Mouse (Mus musculus): ENCODE results near the gene Shkbp1.

The Shkbp1 gene

DNA sequence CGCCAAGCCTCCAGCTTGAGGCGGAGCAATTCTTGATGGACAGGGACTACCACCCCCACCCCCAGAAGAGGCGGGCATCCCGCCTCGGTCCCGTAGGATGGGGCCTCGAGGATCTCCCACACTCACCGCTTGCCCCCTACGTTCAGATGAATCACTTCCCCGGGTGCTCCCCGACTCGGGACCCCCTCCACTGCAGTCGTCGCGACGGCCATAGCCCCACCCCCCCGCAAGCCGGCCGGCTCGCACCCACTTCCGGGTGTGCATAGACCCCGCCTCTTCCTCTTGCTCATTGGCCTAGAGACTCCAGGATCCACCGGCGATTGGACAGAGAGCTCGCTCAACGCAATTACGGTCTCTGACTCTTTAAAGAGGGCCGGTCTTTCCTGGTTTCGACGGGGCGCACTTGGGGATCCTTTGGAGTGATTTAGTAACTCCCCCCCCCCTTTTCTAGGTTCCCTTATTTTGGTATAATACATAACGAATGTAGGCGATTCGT is at the start of gene Shkbp1:
TSS of gene Shkbp1 (minus strand) at position 275 of the 496 bp plus-strand sequence.
- peak; percentile 96 for DNase-seq (ENCODE audit: low read depth, low spot score)

DNA sequence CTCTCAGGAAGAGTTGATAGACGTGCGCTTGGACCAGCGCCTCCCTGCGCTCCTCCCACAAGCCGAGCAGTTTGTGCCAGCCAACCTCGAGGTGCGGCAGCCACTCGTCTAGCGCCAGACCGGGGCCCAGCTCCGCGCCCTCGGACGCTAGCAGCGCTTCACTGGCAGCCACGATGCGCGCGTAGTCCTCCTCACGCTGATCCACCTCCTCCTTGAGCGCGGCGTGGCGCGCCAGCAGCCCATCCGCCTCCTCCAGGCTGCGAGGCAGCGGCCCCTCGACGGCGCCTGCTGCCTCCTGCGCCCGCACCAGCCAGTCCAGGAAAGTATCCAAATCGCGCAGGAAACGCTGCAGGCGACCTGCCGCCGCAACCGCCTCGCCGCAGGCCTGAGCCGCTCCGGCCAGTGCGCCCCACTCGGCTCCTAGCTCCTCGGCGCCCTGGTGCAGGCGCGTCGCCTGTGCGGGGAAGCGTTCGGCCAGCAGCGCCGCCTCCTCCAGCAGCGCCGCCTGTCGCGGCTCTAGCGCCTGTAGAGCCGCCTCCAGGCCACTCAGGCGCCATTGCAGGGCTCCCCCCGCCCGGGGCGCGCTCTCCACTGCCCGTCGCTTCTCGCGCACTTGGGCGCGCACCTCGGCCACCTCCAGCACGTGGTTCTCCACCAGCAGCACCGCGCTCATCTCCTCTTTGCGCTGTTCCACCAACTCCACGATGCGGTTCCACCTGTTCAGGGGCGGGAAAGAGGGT is 48.6 kb upstream of the Shkbp1 start:
- DNase-seq (ENCODE audit: low read depth, low spot score), result no peak

DNA sequence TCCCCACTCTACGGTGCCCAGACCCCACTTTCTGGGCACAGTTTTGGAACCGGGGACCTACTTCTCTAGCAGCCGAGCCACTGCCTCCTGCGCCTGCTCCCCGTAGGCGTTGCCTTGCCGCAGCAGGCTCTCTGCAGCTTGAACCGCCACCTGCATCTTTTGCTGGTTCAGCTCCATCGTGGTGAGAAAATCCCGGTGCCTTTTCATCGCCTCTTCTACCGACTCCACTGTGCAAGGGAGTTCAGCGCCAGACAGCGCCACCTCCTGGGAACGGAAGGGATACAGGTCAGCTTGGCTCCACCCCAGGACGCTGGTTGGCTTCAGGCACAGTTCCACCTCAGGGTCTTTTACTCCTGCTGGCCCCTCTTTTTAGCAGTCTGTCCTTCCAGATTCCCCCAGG is 46.9 kb upstream of the Shkbp1 start:
- DNase-seq (ENCODE audit: low read depth, low spot score), result peak; percentile 93

DNA sequence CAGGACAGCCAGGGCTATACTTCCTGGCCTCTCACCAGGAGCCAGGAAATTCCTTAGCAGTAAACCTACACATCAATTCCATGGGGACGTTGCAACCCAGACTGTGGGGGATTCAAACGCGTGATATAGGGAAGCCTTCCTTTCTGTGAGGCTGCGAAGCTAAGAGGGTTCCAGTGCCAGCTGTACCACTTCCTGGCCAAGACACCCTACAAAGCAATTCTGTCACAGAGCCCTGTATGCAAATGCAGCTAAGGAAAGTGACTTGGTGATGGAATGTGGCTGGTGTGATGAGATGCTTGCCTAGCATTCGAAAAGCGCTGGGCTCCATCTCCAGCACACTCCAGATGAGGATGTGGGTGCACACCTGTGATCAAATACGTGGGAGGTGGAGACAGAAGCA is 44.7 kb upstream of the Shkbp1 start:
- peak; percentile 70 for DNase-seq (ENCODE audit: low read depth, low spot score)

DNA sequence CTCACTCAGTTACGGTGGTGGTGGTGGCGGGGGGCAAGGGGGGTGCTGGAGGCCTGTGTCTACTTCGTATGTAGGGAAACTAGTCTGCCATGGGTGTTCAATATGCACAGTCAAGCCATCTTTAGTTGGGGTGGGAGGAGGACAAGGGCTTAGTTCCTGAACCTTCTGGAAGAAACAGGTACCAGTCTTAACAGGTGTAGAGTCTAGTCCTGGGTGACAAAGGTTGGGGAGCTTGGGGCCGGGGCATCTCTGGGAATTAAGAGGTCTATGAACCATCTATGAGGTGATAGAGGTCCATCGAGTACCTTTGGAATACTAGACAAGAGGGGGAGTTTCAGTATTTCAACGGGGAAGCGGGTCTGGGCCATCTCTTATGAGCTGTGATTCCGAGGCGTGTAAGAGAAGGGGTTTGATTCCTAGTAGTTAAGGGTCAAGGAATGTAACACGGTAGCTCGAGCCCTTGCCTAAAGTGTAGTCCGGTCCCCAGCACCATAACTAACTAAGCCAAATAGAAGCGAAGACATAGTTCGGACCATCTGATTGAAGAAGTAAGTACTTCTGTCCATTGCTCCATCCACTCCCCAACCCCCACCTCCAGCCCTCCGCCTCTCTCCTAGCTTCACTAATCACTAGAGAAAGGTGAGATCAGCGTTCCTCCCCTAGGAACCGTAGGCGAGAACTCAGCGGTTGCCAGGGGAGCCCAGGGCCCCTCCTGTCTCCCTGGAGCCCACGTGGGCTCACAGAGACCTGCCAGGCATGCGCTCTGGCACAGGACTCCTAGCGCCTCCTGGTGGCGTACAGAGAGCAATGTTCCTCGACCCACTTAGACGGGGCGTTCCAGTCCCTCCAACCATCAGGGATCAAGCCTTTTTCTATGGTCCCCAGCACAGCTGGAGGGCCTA is 41.5 kb upstream of the Shkbp1 start:
- peak; percentile 93 for DNase-seq (ENCODE audit: low read depth, low spot score)

DNA sequence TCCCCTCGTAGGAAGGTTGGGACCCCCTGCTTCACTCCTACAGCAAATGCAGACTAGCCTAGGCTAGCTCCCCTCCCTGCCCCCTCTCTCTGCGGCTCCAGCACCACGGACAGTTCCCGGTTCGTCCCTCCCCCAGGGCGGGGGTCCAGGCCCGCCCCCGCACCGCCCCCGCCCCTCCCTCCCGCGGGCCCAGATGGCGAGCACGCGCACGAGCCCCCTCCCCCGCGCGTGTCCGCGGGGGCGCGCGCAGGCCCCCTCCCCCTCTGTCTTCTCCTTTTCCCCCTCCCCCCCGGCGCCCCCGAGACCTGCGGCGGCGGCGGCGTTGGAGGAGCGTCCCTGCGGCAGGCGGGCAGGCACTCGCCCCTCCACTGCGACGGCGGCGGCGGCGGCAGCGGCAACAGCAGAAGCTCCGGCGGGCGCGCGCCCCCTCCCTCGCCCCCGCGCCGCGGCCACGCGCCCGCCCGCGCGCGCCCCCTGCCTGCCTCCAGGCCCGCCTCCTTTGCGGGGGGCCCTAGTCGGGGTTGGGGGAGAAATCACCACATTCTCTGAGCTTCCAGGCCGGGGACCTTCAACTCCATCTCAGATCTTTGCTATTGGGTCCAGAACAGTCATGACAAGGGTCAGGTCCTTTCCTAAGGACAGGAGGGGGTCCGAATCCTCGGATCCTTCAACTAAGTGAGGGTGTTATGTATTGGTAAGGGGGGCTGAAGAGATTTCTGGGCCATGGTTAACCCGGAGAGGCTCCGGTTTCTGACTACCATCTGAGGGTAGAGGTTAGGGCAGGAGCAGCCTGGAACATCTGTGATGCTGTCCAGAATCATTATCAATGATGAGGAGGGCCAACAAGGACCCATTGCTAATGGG is 40.6 kb upstream of the Shkbp1 start:
- DNase-seq (ENCODE audit: low read depth, low spot score), result peak; percentile 61

DNA sequence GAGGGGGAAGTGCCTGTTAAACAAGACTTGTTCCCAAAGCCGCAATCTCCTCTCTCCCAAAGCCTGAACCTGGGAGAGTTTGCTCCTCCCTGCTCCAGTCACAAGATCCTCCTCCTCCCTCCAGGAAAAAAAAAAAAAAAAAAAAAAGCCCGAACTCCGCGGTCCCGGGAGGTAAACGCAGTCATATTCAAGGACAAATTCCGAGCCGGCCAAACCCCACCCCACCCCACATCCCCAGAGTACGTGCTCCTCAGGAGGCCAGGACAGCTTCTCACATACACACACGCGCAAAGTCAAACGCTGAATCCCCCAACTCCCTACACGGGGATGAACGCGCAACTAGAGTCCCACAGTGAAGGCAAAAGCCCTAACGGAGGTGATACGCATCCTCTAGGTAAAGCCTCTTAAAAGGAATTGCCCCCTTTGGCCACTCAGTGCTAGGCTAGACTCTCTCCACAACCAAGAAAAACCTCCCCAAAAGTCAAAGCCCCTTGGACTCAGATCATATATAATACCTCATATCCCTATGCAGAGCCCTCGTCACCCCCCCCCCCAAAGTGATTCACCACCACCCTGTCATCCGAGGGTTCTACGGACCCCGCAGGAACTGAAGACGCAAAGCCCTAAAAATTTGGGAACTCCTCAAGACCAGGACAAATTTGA is 39.8 kb upstream of the Shkbp1 start:
- peak; percentile 91 for DNase-seq (ENCODE audit: low read depth, low spot score)

DNA sequence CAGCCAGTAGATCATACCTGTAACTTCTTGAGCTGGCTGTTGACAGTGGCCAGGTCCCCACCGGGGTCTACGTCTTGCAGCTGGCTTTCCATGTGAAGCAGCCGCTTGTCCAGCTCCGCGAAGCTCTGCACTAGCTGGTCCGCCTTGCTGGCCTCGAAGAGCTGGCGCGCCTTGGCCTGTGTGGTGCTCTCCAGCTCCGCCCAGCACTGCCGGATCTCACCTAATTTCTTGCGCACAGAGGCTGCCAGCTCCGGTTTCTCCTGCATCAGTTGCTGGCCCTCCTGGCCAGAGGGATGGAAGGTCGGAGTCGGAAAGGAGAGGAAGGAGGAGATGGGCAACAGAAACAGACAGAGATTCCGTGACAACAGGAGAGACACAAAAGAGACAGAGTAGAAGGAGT is 35.6 kb upstream of the Shkbp1 start:
- DNase-seq (ENCODE audit: low read depth, low spot score), result peak; percentile 63

DNA sequence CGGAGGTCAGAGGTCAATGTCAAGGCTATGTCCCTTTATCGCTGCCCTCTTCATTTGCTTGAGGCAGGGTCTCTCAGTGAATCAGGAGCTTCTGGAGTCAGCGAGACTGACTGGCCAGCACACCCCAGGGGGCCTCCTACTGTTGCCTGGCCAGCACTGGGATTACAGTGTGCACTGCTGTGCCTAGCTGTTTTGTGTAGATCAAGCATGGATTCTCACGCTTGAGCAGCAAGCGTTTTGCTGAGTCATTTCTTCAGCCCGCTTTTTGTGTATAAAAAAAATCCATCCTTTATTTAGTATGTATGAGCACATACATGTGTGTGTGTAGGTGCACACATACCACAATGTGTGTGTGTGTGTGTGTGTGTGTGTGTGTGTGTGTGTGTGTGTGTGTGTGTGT is 33.4 kb upstream of the Shkbp1 start:
- DNase-seq (ENCODE audit: low read depth, low spot score), result no peak

DNA sequence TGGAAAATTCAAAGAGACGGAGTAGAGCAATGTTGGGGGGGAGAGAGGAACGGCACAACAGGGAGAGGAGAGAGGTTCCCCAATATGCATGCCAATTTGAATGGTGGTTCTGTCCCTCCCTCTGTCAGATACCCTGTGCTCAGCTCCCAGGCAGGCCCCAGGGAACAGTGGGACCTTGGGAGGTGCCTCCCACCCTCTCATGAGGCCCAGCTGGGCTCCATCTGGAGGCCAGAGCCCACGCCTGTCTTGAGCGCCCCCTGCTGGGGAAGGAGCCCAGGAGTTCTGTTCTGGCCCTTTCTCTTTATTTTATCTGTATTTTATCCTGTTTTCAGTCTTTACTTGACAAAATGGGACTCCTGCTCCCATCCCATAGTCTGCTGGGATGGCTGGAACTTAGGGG is 28.9 kb upstream of the Shkbp1 start:
- peak; percentile 78 for DNase-seq (ENCODE audit: low read depth, low spot score)

DNA sequence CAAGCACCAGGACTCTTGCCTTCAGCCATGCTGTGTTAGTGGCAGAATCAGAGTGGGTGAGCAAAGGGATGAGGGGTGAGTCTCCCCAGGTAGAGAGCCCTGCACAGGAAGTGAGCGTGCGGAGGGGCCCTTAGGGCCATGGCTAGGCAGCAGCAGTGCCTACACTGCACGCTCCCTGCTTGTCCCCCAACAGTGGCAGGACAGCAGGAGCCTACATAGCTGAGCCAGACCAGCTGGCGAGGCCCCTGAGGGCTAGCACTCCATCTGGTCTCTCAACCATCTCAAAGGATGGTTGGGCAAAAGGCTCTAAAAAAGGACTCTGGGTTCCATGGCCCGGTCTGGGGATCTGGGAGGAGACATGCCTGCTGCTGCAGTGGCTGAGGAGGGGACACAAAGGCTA is 28.3 kb upstream of the Shkbp1 start:
- DNase-seq (ENCODE audit: low read depth, low spot score), result peak; percentile 81

DNA sequence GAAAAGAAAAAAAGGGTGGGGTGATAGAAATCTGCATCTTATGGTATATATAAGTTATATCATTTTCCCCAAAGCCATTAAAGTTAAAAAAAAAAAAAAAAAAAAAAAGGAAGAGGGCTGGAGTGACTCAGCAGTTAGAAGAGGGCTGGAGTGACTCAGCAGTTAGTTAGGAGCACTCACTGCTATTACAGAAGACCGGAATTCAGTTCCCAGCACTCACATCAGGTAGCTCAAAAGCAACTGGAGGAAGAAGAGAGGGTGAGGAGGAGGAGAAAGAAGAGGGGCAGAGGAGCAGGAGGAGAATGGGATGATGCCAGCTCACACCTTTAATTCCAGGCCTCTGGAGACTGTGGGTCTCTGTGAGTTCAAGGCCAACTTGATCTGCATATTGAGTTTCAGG is 27.4 kb upstream of the Shkbp1 start:
- DNase-seq (ENCODE audit: low read depth, low spot score), result no peak

DNA sequence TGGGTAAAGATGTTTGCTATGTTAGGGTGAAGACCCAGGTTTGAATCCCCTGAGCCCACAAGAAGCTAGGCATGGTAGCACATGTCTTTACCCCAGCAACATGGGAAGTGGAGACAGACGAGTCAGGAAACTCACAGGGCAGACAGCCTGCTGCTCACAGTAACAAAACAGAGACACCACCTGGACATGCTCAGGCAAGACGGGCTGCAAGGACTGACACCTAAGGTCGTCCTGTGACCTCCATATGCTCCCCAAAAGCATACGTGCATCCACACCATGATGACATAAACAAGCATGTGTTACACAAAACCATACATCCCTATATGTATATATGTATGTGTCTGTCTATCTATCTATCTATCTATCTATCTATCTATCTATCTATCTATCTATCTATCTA is 25.7 kb upstream of the Shkbp1 start:
- no peak for DNase-seq (ENCODE audit: low read depth, low spot score)

DNA sequence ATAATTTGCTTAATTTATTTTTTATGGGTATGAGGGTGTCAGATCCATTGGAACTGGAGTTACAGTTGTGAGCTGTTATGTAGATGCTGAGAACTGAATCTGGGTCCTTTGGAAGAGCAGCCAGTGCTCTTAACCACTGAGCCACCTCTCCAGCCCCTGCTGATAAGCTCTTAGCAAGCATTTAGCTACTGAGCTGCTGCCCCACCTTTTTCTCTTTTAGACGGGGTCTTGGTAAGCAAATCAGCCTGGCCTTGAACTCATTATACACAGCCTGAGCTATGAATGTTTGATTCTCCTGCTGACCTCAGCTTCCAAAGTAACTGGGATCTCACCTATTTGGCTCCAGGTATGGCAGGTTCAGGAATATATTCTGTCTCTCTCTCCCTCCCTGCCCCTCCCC is 25.2 kb upstream of the Shkbp1 start:
- DNase-seq (ENCODE audit: low read depth, low spot score), result no peak

DNA sequence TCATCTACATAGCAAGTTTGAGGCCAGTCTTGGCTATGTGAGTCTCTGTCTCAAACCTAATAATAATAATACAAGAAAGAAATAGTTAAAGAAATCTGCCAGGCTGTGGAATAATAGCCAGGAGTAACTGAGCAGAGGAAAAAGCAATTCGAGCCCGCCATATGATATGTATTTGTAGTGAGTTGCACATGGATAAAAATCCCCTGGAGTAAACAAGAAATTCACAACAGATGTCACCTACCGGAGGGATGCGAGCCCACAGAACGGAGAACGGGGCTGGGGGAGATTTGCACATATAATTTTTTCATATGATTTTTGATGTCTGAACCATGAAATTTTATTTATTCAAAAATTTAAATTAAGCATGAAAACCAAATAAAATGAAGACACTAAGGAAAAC is 24.0 kb upstream of the Shkbp1 start:
- DNase-seq (ENCODE audit: low read depth, low spot score), result no peak

DNA sequence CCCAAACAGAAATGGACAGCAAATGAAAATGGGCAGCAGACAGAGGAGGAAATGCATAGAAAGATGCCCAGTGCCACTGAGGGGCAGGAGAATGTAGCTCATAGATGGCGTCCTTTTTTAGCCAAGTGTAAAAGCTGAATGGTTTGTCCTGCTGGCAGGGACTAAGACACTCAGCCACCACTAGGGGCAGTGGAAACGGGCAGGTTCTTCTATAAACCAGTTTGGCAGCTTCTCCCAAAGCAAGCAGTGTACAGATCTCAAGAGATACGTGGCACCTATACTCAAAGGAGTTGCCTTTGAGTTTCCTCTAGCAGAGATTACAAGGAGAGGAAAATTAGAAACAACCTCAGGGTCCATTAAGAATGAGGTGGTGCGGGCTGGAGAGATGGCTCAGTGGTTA is 22.6 kb upstream of the Shkbp1 start:
- DNase-seq (ENCODE audit: low read depth, low spot score), result peak; percentile 84

DNA sequence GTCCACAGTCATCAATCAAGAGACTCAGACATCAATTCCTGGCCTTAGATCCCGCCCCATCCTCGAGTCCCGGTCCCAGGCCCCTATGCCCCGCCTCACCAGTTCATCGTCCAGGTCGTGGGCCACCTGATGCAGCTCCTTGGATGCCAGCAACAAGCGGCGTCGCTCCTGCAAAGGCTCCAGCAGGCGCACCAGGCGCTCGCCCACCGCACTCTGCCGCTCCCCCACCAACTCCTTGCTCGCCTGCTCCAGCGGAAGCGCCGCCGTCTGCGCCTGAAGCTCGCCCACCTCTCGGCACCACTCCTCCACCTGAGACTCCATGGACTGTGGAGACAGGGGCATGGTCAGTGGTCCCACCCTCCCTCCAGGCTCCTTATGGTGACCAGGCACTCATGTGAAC is 19.5 kb upstream of the Shkbp1 start:
- DNase-seq (ENCODE audit: low read depth, low spot score), result peak; percentile 77

DNA sequence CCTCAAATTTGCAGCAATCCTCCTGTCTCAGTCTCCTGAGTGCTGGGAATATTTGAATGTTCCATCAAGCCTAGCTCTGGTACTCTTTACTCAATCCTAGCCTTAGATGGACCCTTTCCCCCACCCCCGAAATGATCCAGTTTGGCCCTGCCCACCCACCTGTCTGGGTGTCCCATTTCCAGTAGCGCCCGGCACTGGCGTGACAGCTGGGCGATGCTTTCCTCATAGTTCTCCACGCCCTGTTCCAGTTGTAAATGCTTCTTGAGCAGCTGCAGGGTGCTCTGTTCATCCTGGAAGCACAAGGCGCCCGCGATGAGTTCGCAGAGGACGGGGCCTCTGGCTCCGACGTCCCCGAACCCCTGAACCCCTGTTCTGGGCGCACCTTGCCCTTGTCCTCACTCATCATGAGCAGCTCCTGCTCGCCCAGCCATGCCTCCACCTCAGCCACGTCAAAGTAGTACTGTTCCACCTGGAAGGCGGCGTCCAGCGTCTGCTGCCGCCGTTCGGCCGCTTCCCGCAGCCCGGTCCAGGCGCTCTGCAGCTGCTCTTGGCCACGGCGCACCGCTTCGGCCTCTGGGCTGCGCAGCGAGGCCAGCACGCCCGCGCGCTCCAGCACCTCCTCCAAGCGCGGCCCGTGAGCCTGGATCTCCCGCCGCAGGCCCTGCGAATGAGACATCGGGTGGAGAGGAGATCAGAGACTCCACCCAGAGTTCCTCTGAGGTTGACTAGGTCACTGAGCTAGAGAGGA is 16.1 kb upstream of the Shkbp1 start:
- no peak for DNase-seq (ENCODE audit: low read depth, low spot score)

DNA sequence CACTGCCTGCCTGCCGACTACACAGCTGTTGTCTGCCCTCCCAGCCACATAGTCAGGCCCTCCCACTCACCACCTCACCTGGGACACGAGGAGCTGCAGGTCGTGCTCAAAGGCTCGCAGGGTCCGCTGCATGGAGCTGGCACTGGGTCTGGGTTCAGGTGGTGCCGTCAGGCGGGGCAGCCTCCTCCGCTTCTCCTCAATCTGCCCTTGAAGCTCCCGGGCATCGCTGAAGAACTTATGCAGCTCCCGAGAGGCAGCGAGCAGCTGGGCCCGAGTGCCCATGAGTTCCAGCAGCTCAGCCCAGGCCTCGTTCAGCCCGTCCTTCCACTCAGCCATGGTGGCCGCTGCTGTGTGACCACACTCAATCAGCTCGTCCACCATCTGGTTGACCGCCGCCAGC is 13.3 kb upstream of the Shkbp1 start:
- no peak for DNase-seq (ENCODE audit: low read depth, low spot score)

DNA sequence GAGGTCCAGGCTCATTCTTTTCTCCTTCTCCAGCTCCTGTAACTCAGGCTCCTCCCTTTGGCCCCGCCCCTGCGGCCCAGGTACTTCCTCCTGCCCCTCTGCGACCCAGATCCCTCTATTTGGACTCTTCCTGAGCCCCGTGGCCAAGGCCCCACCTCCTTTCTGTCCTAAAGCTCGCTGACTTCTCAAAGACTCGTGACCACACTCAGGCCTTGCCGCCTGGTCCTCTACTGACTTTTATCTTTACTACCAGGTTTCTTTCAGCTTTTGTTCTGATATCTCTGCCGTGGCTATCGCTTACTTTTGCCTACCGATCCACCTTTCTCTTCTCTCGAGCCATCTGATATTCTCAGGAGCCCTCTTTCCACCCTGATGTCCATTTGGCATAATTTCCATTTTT is 12.2 kb upstream of the Shkbp1 start:
- no peak for DNase-seq (ENCODE audit: low read depth, low spot score)

All from brain, adult 2 months (tissue).